23 mouse cellular contexts compared by ENCODE assay signal in genomic region chr15:42921618-42922017, GRCm38 (mm10).
DNase-seq lines count a peak whose midpoint lies in the region; ATAC-seq and TF ChIP-seq lines count a peak whose summit lies in the region.
"Had no signal": no experiment of that assay in that cellular context is flagged by ENCODE, and none has a peak within 500 bp of the region (broad histone marks: within the 10 kb centered on the region; RNA-seq: fewer than 3 reads in every experiment).

No protein-coding gene starts in this region.

- H3K4me2 ChIP-seq in forebrain, postnatal 0 days (ENCODE audit: low read depth) = no peak overlapping the region
- no peak overlapping the region for H3K4me2 ChIP-seq in forebrain, embryonic 15.5 days (replicated peaks)
- H3K4me2 ChIP-seq: embryonic facial prominence, embryonic 15.5 days; hindbrain, embryonic 13.5 days; intestine, embryonic 15.5 days; kidney, embryonic 15.5 days had no signal

- TF ChIP-seq POLR2A in cerebellum, adult 2 months (IDR thresholded peaks at IDR 0.05; ENCODE audit: borderline replicate concordance, insufficient read depth, low read length) = no peak
- TF ChIP-seq POLR2A in brain, embryonic 14.5 days (IDR thresholded peaks at IDR 0.05; ENCODE audit: borderline replicate concordance, extremely low read depth, insufficient read depth, insufficient read length, poor library complexity, severe bottlenecking) = no peak

- TF ChIP-seq CTCF in cerebellum, adult 2 months (IDR thresholded peaks at IDR 0.05; ENCODE audit: borderline replicate concordance, insufficient read depth, low read depth, low read length) = peak; percentile 15; the same call in 1 of the 2 replicates
- TF ChIP-seq CTCF in forebrain, postnatal 0 days (IDR thresholded peaks at IDR 0.05; ENCODE audit: low read depth) = no peak; the same call in 1 of the 2 replicates
- TF ChIP-seq CTCF in brain, embryonic 14.5 days (IDR thresholded peaks at IDR 0.05; ENCODE audit: borderline replicate concordance, extremely low read depth, insufficient read depth, insufficient read length) = no peak

- no peaks in the 10 kb centered on the region for H3K36me3 ChIP-seq in forebrain, postnatal 0 days (ENCODE audit: insufficient read depth)
- H3K36me3 ChIP-seq in forebrain, embryonic 15.5 days = no peaks in the 10 kb centered on the region
- H3K36me3 ChIP-seq: embryonic facial prominence, embryonic 15.5 days; G1E; hindbrain, embryonic 13.5 days; intestine, embryonic 15.5 days; kidney, embryonic 15.5 days had no signal

- WGBS in cerebellum, adult 2 months = 30% methylated on average over 3 of the region's 3 CpGs
- 63% methylated on average over 3 of the region's 3 CpGs for WGBS in forebrain, postnatal 0 days
- WGBS in forebrain, embryonic 15.5 days = 84% methylated on average over 3 of the region's 3 CpGs

- ATAC-seq in forebrain, postnatal 0 days = peak; percentile 73
- ATAC-seq in forebrain, embryonic 15.5 days (replicated peaks) = no peak
- ATAC-seq: intestine, embryonic 15.5 days; midbrain, embryonic 16.5 days had no signal

- no peaks in the 10 kb centered on the region for H3K4me1 ChIP-seq in cerebellum, adult 2 months (ENCODE audit: control insufficient read depth, insufficient read depth, low read length)
- H3K4me1 ChIP-seq in forebrain, postnatal 0 days (ENCODE audit: insufficient read depth) = no peaks in the 10 kb centered on the region
- H3K4me1 ChIP-seq in forebrain, embryonic 15.5 days = no peaks in the 10 kb centered on the region
- H3K4me1 ChIP-seq: embryonic facial prominence, embryonic 15.5 days; hindbrain, embryonic 13.5 days; intestine, embryonic 15.5 days; kidney, embryonic 15.5 days had no signal

- H3K27ac ChIP-seq in cerebellum, adult 2 months (ENCODE audit: insufficient read depth, low read length) = no peak overlapping the region
- no peak overlapping the region for H3K27ac ChIP-seq in forebrain, postnatal 0 days (ENCODE audit: low read depth, low read length)
- no peak overlapping the region for H3K27ac ChIP-seq in forebrain, embryonic 15.5 days (replicated peaks)
- H3K27ac ChIP-seq: embryonic facial prominence, embryonic 15.5 days; hindbrain, embryonic 13.5 days; intestine, embryonic 15.5 days; kidney, embryonic 15.5 days had no signal

- no peaks in the 10 kb centered on the region for H3K27me3 ChIP-seq in cerebellum, adult 2 months (ENCODE audit: control insufficient read depth, insufficient read depth, low read length)
- no peaks in the 10 kb centered on the region for H3K27me3 ChIP-seq in forebrain, postnatal 0 days (ENCODE audit: insufficient read depth, low read length)
- H3K27me3 ChIP-seq in forebrain, embryonic 15.5 days = no peaks in the 10 kb centered on the region
- H3K27me3 ChIP-seq: embryonic facial prominence, embryonic 15.5 days; hindbrain, embryonic 13.5 days; intestine, embryonic 15.5 days; kidney, embryonic 15.5 days had no signal

- H3K4me3 ChIP-seq in cerebellum, adult 2 months (replicated peaks; ENCODE audit: insufficient read depth, low read depth, low read length) = no peak overlapping the region
- no peak overlapping the region for H3K4me3 ChIP-seq in forebrain, postnatal 0 days (ENCODE audit: low read depth, low read length)
- no peak overlapping the region for H3K4me3 ChIP-seq in forebrain, embryonic 15.5 days
- H3K4me3 ChIP-seq: embryonic facial prominence, embryonic 15.5 days; hindbrain, embryonic 13.5 days; intestine, embryonic 15.5 days; kidney, embryonic 15.5 days had no signal

- no peak overlapping the region for H3K9ac ChIP-seq in forebrain, postnatal 0 days
- no peak overlapping the region for H3K9ac ChIP-seq in forebrain, embryonic 15.5 days (replicated peaks)
- H3K9ac ChIP-seq: embryonic facial prominence, embryonic 15.5 days; hindbrain, embryonic 13.5 days; intestine, embryonic 15.5 days; kidney, embryonic 15.5 days had no signal

- no peak for DNase-seq in cerebellum, adult 2 months
- DNase-seq in cerebellum, adult 9-10 months = no peak
- DNase-seq in forebrain, postnatal 0 days = no peak
- peak; percentile 8 for DNase-seq in layer of hippocampus, adult 9-11 months
- DNase-seq in layer of hippocampus, postnatal 25 days (ENCODE audit: extremely low spot score in 1 of 2, low spot score in 1 of 2) = no peak
- peak; percentile 14 for DNase-seq in brain, embryonic 14.5 days (ENCODE audit: low read depth)
- no peak for DNase-seq in thymus, postnatal 0 days (ENCODE audit: low spot score)
- DNase-seq: adrenal gland, postnatal 14 days; cerebellum, postnatal 36 days; gastrocnemius, postnatal 25 days; heart, postnatal 10 days; kidney, postnatal 4 days; liver; right cerebral cortex, postnatal 14 days; spleen, adult 18-20 months; thymus, postnatal 4 days had no signal

- H3K9me3 ChIP-seq in forebrain, postnatal 0 days (ENCODE audit: low read length) = no peaks in the 10 kb centered on the region
- no peaks in the 10 kb centered on the region for H3K9me3 ChIP-seq in forebrain, embryonic 15.5 days
- H3K9me3 ChIP-seq: embryonic facial prominence, embryonic 15.5 days; G1E; hindbrain, embryonic 13.5 days; intestine, embryonic 15.5 days; kidney, embryonic 15.5 days had no signal

Comparison
In these comparisons a context has a peak if more than half of its experiments do, and no peak if none do; other contexts are left out.
1. DNase-seq: peak in layer of hippocampus, adult 9-11 months (single experiment) and brain, embryonic 14.5 days (single experiment); none in cerebellum, adult 2 months (0 of 2), cerebellum, adult 9-10 months (single experiment), forebrain, postnatal 0 days (single experiment), layer of hippocampus, postnatal 25 days (0 of 2) and thymus, postnatal 0 days (single experiment).